Mouse (Mus musculus) liver, embryonic 13.5 days (tissue): ENCODE results near the gene Uaca. TPM values are rescaled to one million over a fixed set of nuclear protein-coding genes. Genes with fewer than 3 reads are reported as not detected.

Experiments
- ATAC-seq: fragments of 200-750 bp; cut with Nextera tagmentation; 2 replicates; pipeline ENCODE4 v1.8.0; 2017; ENCODE audit warnings: low read depth, mild to moderate bottlenecking, moderate number of reproducible peaks, moderate library complexity
- DNase-seq: peaks from one replicate; pipeline ENCODE4 v3.0.0; 2022
- H3K27ac ChIP-seq: fragments of 300-500 bp; sonication (generic); 2 replicates; pipeline ENCODE4 v1.5.1; 2015; ENCODE audit warnings: moderate library complexity, mild to moderate bottlenecking, inconsistent platforms
- H3K27me3 ChIP-seq: fragments of 300-500 bp; sonication (generic); 2 replicates; pipeline ENCODE4 v1.6.1; 2015; ENCODE audit warnings: mild to moderate bottlenecking, inconsistent platforms
- H3K36me3 ChIP-seq: fragments of 300-500 bp; sonication (generic); 2 replicates; pipeline ENCODE4 v1.6.1; 2015; ENCODE audit warnings: mild to moderate bottlenecking, inconsistent platforms
- H3K4me1 ChIP-seq: fragments of 300-500 bp; sonication (generic); replicated peaks from 2 replicates; pipeline ENCODE4 v1.6.1; 2015; ENCODE audit warnings: inconsistent platforms
- H3K4me2 ChIP-seq: fragments of 300-500 bp; sonication (generic); 2 replicates; pipeline ENCODE4 v1.6.1; 2015; ENCODE audit warnings: inconsistent platforms, mild to moderate bottlenecking, moderate library complexity
- H3K4me3 ChIP-seq: fragments of 300-500 bp; sonication (generic); replicated peaks from 2 replicates; pipeline ENCODE4 v1.5.1; 2015; ENCODE audit warnings: mild to moderate bottlenecking, inconsistent platforms
- H3K9ac ChIP-seq: fragments of 300-500 bp; sonication (generic); 2 replicates; pipeline ENCODE4 v1.6.1; 2015; ENCODE audit warnings: mild to moderate bottlenecking, inconsistent platforms
- H3K9me3 ChIP-seq: fragments of 300-500 bp; sonication (generic); replicated peaks from 2 replicates; pipeline ENCODE4 v1.6.1; 2016; ENCODE audit warnings: inconsistent platforms
- WGBS: fragments of 180-500 bp; shearing (Covaris S2); methylation state at CpG from one replicate; pipeline ENCODE4 v1.1.7; 2015; ENCODE audit not compliant: insufficient replicate concordance; 5-methylcytosine and 5-hydroxymethylcytosine counted together
- polyA plus RNA-seq: library from polyadenylated mRNA; unstranded; fragments of >200 nt; fragmentation: Nextera tagmentation; extraction: Ambion mirVana; gene quantifications from 2 replicates; pipeline ENCODE4 v1.2.1, GENCODE M21; 2015

Uaca gene
- polyA plus RNA-seq, 1 experiment from 2014 or later: 2.7 TPM

GRCm38 (mm10) chr9:60757817-60758216 is 36.5 kb upstream of the Uaca start:
- Histone ChIP-seq H3K27ac (no peak overlapping the region), H3K36me3 (no peaks in the 10 kb centered on the region), H3K4me1 (0 out of 2 replicates have a peak, but pooled peaks cover 3% of the 10 kb centered on the region), H3K9ac (no peak overlapping the region), H3K4me3 (no peak overlapping the region), H3K27me3 (no peaks in the 10 kb centered on the region), H3K9me3 (no peaks in the 10 kb centered on the region), H3K4me2 (no peak overlapping the region)
- 16% methylated on average over 5 of the region's 5 CpGs for WGBS
- DNase-seq: no peak
- ATAC-seq: no peak

- Histone ChIP-seq H3K36me3 (no peaks in the 10 kb centered on the region), H3K27ac (no peak overlapping the region), H3K9me3 (no peaks in the 10 kb centered on the region), H3K4me3 (no peak overlapping the region), H3K4me1 (0 out of 2 replicates have a peak, but pooled peaks cover 3% of the 10 kb centered on the region), H3K27me3 (no peaks in the 10 kb centered on the region), H3K9ac (no peak overlapping the region), H3K4me2 (no peak overlapping the region)
- ATAC-seq (no peak), DNase-seq (no peak)
- WGBS: 65% methylated on average over 10 of the region's 10 CpGs
These were observed 34.8 kb upstream of the Uaca start for GRCm38 (mm10) chr9:60759436-60760007.

- Histone ChIP-seq H3K4me3 (no peak overlapping the region), H3K36me3 (no peaks in the 10 kb centered on the region), H3K4me1 (no peaks in the 10 kb centered on the region), H3K27ac (no peak overlapping the region), H3K9ac (no peak overlapping the region), H3K4me2 (no peak overlapping the region), H3K9me3 (no peaks in the 10 kb centered on the region), H3K27me3 (no peaks in the 10 kb centered on the region)
- ATAC-seq: no peak
- no peak for DNase-seq
- WGBS: 19% methylated on average over 2 of the region's 2 CpGs
These were observed 29.2 kb upstream of the Uaca start for GRCm38 (mm10) chr9:60765181-60765580.

GRCm38 (mm10) chr9:60768393-60768792 is 25.9 kb upstream of the Uaca start:
- 79% methylated on average over 9 of the region's 9 CpGs for WGBS
- no peak for DNase-seq
- H3K4me2 ChIP-seq: no peak overlapping the region
- H3K27ac ChIP-seq: no peak overlapping the region
- ATAC-seq: no peak
- H3K9me3 ChIP-seq: no peaks in the 10 kb centered on the region
- H3K4me3 ChIP-seq: no peak overlapping the region
- no peak overlapping the region for H3K9ac ChIP-seq
- no peaks in the 10 kb centered on the region for H3K36me3 ChIP-seq
- H3K4me1 ChIP-seq: no peaks in the 10 kb centered on the region
- H3K27me3 ChIP-seq: no peaks in the 10 kb centered on the region

GRCm38 (mm10) chr9:60769711-60770111 is 24.6 kb upstream of the Uaca start:
- Histone ChIP-seq H3K9me3 (no peaks in the 10 kb centered on the region), H3K9ac (no peak overlapping the region), H3K27me3 (no peaks in the 10 kb centered on the region), H3K36me3 (no peaks in the 10 kb centered on the region), H3K4me1 (no peaks in the 10 kb centered on the region), H3K27ac (no peak overlapping the region), H3K4me3 (no peak overlapping the region), H3K4me2 (no peak overlapping the region)
- DNase-seq: no peak
- no peak for ATAC-seq
- WGBS: 34% methylated on average over 6 of the region's 6 CpGs

GRCm38 (mm10) chr9:60773713-60774112 is 20.6 kb upstream of the Uaca start:
- 53% methylated on average over 2 of the region's 2 CpGs for WGBS
- no peaks in the 10 kb centered on the region for H3K9me3 ChIP-seq
- no peak for DNase-seq
- no peak overlapping the region for H3K9ac ChIP-seq
- no peak overlapping the region for H3K4me3 ChIP-seq
- no peaks in the 10 kb centered on the region for H3K36me3 ChIP-seq
- no peak overlapping the region for H3K27ac ChIP-seq
- no peak for ATAC-seq
- H3K4me2 ChIP-seq: no peak overlapping the region
- no peaks in the 10 kb centered on the region for H3K4me1 ChIP-seq
- no peaks in the 10 kb centered on the region for H3K27me3 ChIP-seq

- Histone ChIP-seq H3K27ac (no peak overlapping the region), H3K4me3 (no peak overlapping the region), H3K4me1 (no peaks in the 10 kb centered on the region), H3K27me3 (no peaks in the 10 kb centered on the region), H3K9me3 (no peaks in the 10 kb centered on the region), H3K36me3 (no peaks in the 10 kb centered on the region), H3K4me2 (no peak overlapping the region), H3K9ac (no peak overlapping the region)
- ATAC-seq (no peak), DNase-seq (no peak)
- WGBS: 53% methylated on average over 9 of the region's 9 CpGs
These were observed 17.4 kb upstream of the Uaca start for GRCm38 (mm10) chr9:60776899-60777298.

GRCm38 (mm10) chr9:60782057-60782789 is 12.1 kb upstream of the Uaca start:
- Histone ChIP-seq H3K9me3 (no peaks in the 10 kb centered on the region), H3K36me3 (no peaks in the 10 kb centered on the region), H3K27me3 (no peaks in the 10 kb centered on the region), H3K4me1 (no peaks in the 10 kb centered on the region), H3K27ac (no peak overlapping the region), H3K4me2 (no peak overlapping the region), H3K4me3 (no peak overlapping the region), H3K9ac (no peak overlapping the region)
- 67% methylated on average over 9 of the region's 9 CpGs for WGBS
- DNase-seq: no peak
- ATAC-seq: no peak

- no peak overlapping the region for H3K9ac ChIP-seq
- ATAC-seq: no peak
- H3K9me3 ChIP-seq: no peaks in the 10 kb centered on the region
- no peaks in the 10 kb centered on the region for H3K36me3 ChIP-seq
- no peak for DNase-seq
- H3K27ac ChIP-seq: no peak overlapping the region
- H3K4me1 ChIP-seq: no peaks in the 10 kb centered on the region
- H3K4me2 ChIP-seq: no peak overlapping the region
- H3K27me3 ChIP-seq: no peaks in the 10 kb centered on the region
- 62% methylated on average over 4 of the region's 4 CpGs for WGBS
- no peak overlapping the region for H3K4me3 ChIP-seq
These were observed 9.3 kb upstream of the Uaca start for GRCm38 (mm10) chr9:60785069-60785468.

GRCm38 (mm10) chr9:60787517-60788110 is 6.7 kb upstream of the Uaca start:
- Histone ChIP-seq H3K27ac (no peak overlapping the region), H3K36me3 (no peaks in the 10 kb centered on the region), H3K27me3 (peaks cover 7% of the 10 kb centered on the region; the same call in 1 of the 2 replicates), H3K4me2 (no peak overlapping the region), H3K4me1 (no peaks in the 10 kb centered on the region), H3K9ac (no peak overlapping the region), H3K4me3 (no peak overlapping the region), H3K9me3 (no peaks in the 10 kb centered on the region)
- DNase-seq (no peak), ATAC-seq (no peak)
- WGBS: 22% methylated on average over 2 of the region's 2 CpGs

- H3K4me1 ChIP-seq: peaks cover 13% of the 10 kb centered on the region
- no peaks in the 10 kb centered on the region for H3K9me3 ChIP-seq
- no peak overlapping the region for H3K27ac ChIP-seq
- H3K9ac ChIP-seq: no peak overlapping the region
- 51% methylated on average over 2 of the region's 2 CpGs for WGBS
- no peak for DNase-seq
- no peaks in the 10 kb centered on the region for H3K36me3 ChIP-seq
- H3K4me2 ChIP-seq: no peak overlapping the region
- H3K4me3 ChIP-seq: no peak overlapping the region
- peaks cover 28% of the 10 kb centered on the region for H3K27me3 ChIP-seq
- no peak for ATAC-seq
These were observed 4.1 kb upstream of the Uaca start for GRCm38 (mm10) chr9:60790282-60790681.
